Mouse (Mus musculus) kidney, adult 2 months (tissue): ENCODE measurements around the gene Uimc1.

Experiments used
- CTCF ChIP-seq: fragments of 200-500 bp; conservative IDR thresholded peaks from 2 replicates; pipeline ENCODE4 v1.5.1; 2011; ENCODE audit warnings: low read depth, mild to moderate bottlenecking, control low read depth, low read length, moderate library complexity, mixed read lengths; ENCODE audit not compliant: insufficient read depth, insufficient read length
- POLR2A ChIP-seq: fragments of 200-500 bp; IDR thresholded peaks from one replicate; pipeline ENCODE4 v1.6.1; 2011; ENCODE audit warnings: low read depth, low read length, control low read depth

DNA sequence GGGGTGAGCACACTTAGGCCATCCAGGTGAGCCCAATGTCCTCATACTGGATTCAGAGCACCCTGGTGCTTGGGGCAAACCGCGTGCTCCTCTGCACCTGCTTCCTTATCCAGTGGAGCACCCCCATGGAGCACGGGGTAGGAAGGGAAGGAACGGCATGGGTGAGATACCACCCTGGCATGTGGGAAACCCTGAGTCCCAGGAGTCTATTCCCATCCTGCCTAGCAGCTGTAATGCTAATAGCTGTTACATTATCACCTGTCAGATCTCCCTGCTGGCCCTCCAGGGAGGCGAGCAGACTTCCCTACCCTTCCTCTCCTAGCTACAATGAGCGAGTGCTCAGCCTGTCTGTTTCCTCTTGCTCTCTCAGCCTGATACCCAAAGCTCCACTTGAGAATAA, 104.9 kb downstream of the Uimc1 start:
- TF ChIP-seq CTCF (no peak), POLR2A (no peak)
